Mouse (Mus musculus) midbrain, embryonic 10.5 days (tissue): ENCODE results near the gene 1190005I06Rik. TPM values are rescaled to one million over a fixed set of nuclear protein-coding genes. Genes with fewer than 3 reads are reported as not detected.
"Not testable (repeated sequence)": the region's sequence is repeated elsewhere in the genome, so short reads cannot be mapped to it uniquely, and the experiment has no call there.

Experiments used
- DNase-seq: peaks from one replicate; pipeline ENCODE4 v3.0.0-alpha.2; 2017; ENCODE audit warnings: low spot score
- H3K27ac ChIP-seq: fragments of 300-500 bp; sonication (generic); replicated peaks from 2 replicates; pipeline ENCODE4 v1.5.1; 2016; ENCODE audit warnings: mild to moderate bottlenecking
- H3K27me3 ChIP-seq: fragments of 300-500 bp; sonication (generic); 2 replicates; pipeline ENCODE4 v1.6.1; 2016; ENCODE audit warnings: low read depth, mild to moderate bottlenecking; ENCODE audit not compliant: poor library complexity, severe bottlenecking
- H3K36me3 ChIP-seq: fragments of 300-500 bp; sonication (generic); 2 replicates; pipeline ENCODE4 v1.6.1; 2016; ENCODE audit warnings: mild to moderate bottlenecking, moderate library complexity
- H3K4me1 ChIP-seq: fragments of 300-500 bp; sonication (generic); 2 replicates; pipeline ENCODE4 v1.6.1; 2016
- H3K4me3 ChIP-seq: fragments of 300-500 bp; sonication (generic); 2 replicates; pipeline ENCODE4 v1.5.1; 2016; ENCODE audit warnings: mild to moderate bottlenecking, moderate library complexity
- H3K9me3 ChIP-seq: fragments of 300-500 bp; sonication (generic); replicated peaks from 2 replicates; pipeline ENCODE4 v1.6.1; 2016; ENCODE audit warnings: mild to moderate bottlenecking
- WGBS: fragments of 180-500 bp; shearing (Covaris S2); methylation state at CpG from one replicate; pipeline ENCODE4 v1.1.7; 2016; 5-methylcytosine and 5-hydroxymethylcytosine counted together
- polyA plus RNA-seq: library from polyadenylated mRNA; unstranded; fragments of >200 nt; fragmentation: Nextera tagmentation; extraction: Ambion mirVana; gene quantifications from 2 replicates; pipeline ENCODE4 v1.2.1, GENCODE M21; 2016

Gene 1190005I06Rik
- polyA plus RNA-seq, 1 experiment from 2014 or later = 3.9 TPM

DNA sequence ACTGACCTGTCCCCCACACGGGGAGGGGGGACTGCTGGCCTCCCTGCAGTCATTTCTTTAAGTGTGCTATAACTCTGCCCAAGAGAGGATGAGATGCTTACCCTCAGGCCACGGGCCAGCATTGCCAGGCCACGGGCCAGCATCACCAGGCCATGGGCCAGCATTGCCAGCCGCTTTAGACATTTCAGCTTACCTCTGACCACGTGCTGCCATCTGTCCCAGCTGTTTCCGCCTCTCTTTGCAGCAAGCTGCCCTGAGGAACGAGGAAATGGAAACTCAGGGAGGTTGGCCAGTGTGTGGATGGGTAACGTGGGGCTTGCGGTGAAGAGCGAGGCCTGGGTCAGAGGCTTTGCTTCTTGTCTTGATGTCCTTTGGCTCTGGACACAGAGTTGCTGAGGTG, 33.7 kb upstream of the 1190005I06Rik start:
- Histone ChIP-seq H3K27me3 (peaks cover 27% of the 10 kb centered on the region; the same call in 1 of the 2 replicates), H3K36me3 (no peaks in the 10 kb centered on the region)
- WGBS = 80% methylated on average over 10 of the region's 10 CpGs

DNA sequence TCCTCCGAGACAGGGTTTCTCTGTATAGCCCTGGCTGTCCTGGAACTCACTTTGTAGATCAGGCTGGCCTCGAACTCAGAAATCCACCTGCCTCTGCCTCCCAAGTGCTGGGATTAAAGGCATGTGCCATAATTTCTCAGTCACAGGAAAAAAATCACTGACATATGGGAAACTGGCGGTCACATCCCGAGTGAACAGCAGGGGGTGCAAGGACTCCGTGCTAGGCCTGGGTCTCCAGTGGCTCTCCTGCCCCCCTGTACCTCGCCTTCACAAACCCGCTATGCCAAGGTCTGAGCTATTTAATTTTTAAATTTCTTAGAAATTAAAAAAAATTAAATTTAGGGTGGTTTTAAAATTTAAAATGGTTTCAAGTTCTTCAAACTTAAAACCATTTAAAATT, 33.0 kb upstream of the 1190005I06Rik start:
- peaks cover 13% of the 10 kb centered on the region for H3K4me1 ChIP-seq
- not testable (repeated sequence) for H3K9me3 ChIP-seq, H3K36me3 ChIP-seq, H3K27ac ChIP-seq, H3K4me3 ChIP-seq
- 68% methylated on average over 7 of the region's 7 CpGs for WGBS
- peak; percentile 26 for DNase-seq
- peaks cover 23% of the 10 kb centered on the region; the same call in 1 of the 2 replicates for H3K27me3 ChIP-seq

More for the DNA sequence above, 33.7 kb upstream of the 1190005I06Rik start:
- H3K4me3 ChIP-seq = no peak overlapping the region
- no peak for DNase-seq
- H3K27ac ChIP-seq = no peak overlapping the region
- peaks cover 13% of the 10 kb centered on the region for H3K4me1 ChIP-seq
- no peaks in the 10 kb centered on the region for H3K9me3 ChIP-seq

DNA sequence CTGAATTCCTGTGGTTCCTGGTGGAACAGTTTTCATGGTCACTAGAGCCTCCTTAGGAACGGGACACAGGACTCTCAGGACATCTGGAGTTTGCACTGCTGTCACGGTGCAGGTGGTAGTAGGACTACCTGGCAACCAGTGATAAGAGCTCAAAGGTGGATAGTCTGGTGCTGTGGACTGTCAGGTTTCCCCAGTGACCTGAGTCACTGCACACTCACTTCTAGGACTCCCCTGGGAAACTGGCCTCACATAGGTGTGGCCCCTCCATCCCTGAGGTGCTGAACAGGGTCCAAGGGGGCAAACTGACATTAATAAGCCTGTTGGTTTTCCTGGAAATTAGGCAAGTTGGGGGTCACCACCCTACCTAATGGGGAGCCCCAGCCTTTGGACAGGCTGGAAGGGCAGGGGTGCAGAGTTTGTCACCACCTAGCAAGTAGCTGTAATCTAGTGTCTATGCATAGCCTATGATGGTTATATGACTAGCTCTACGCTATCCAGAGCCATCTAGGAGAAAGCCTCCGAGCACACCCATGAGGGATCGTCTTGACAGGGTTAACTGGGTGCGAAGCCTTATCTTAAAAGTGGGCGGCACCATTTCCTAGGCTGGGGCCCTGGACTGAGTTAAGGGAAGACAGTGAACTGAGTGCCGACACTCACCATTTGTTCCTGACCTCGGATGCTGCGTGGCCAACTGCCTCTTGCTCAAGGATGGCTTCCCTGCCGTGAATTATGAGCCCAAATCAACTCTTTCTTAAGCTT, 32.4 kb upstream of the 1190005I06Rik start:
- Histone ChIP-seq H3K36me3 (peaks cover 8% of the 10 kb centered on the region; the same call in 1 of the 2 replicates), H3K9me3 (no peaks in the 10 kb centered on the region), H3K4me1 (peaks cover 7% of the 10 kb centered on the region; the same call in 1 of the 2 replicates), H3K4me3 (no peak overlapping the region), H3K27ac (no peak overlapping the region), H3K27me3 (peaks cover 23% of the 10 kb centered on the region; the same call in 1 of the 2 replicates)
- WGBS = 80% methylated on average over 11 of the region's 11 CpGs
- no peak for DNase-seq

DNA sequence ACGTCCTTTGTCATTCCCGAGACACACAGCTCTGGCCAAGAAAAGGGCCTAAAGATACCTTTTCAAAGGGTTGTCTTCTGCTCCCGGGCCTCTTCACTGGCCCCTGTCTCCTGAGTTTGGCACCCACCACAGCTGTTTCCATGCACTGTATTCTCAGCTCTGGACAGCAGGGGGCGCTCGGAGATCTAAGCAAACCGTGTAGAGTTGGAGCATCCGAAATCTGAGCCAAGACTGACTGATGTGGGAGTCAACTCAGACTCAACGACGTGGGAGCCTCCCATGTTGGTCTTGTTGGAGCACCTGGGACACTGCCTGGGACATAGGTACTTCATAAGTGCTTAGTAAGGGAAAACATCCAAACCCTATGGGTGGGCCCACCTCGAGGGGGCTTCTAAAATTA, 31.0 kb upstream of the 1190005I06Rik start:
- Histone ChIP-seq H3K27ac (no peak overlapping the region), H3K27me3 (peaks cover 22% of the 10 kb centered on the region; the same call in 1 of the 2 replicates), H3K36me3 (peaks cover 18% of the 10 kb centered on the region), H3K4me3 (no peak overlapping the region), H3K9me3 (no peaks in the 10 kb centered on the region), H3K4me1 (peaks cover 3% of the 10 kb centered on the region; the same call in 1 of the 2 replicates)
- WGBS = 16% methylated on average over 10 of the region's 10 CpGs
- peak; percentile 83 for DNase-seq

DNA sequence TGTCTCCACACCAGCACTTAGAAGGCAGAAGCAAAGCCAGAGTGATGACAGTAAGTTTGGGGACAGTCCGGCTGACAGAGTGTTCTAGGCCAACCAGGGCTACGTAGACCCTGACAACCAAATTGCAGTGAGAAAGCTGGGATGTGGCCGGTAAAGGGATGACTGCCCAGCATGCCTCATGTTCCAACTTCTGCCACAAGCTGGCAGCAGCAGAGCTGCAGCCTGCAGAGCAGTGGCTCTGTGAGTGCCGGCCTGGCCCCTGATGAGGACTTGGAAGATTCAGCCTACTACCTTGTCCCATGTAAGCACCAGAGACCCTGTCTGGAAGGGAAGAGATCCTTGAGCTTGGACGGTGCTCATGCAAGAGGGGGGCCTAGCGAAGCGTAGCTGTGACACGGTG, 28.3 kb upstream of the 1190005I06Rik start:
- WGBS = 77% methylated on average over 8 of the region's 8 CpGs
- H3K4me3 ChIP-seq = no peak overlapping the region
- peaks cover 45% of the 10 kb centered on the region for H3K36me3 ChIP-seq
- H3K9me3 ChIP-seq = no peaks in the 10 kb centered on the region
- peaks cover 18% of the 10 kb centered on the region for H3K4me1 ChIP-seq
- no peak overlapping the region for H3K27ac ChIP-seq
- H3K27me3 ChIP-seq = 0 out of 2 replicates have a peak, but pooled peaks cover 9% of the 10 kb centered on the region
- DNase-seq = no peak

DNA sequence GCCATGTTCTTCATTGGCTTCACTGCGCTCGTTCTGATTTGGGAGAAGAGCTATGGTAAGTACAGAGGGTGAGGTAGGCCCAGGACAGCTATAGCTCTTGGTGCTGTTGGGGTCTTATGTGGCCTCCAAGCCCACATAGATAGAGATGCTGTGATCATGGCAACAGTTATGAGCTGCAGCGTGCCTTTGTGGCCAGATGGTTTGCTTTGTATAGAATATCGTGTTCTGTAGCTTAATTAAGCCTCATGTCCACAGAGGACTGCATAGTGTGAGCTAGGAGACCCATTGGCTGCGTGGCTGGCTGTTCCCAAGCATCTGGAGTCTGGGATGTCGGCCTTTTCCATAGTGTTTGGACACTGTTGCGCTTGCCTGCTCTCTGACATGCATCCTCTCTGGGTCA, 25.9 kb upstream of the 1190005I06Rik start:
- Histone ChIP-seq H3K27ac (no peak overlapping the region), H3K4me3 (no peak overlapping the region), H3K4me1 (peaks cover 35% of the 10 kb centered on the region), H3K36me3 (peaks cover 57% of the 10 kb centered on the region), H3K9me3 (no peaks in the 10 kb centered on the region), H3K27me3 (no peaks in the 10 kb centered on the region)
- 99% methylated on average over 7 of the region's 7 CpGs for WGBS
- no peak for DNase-seq

DNA sequence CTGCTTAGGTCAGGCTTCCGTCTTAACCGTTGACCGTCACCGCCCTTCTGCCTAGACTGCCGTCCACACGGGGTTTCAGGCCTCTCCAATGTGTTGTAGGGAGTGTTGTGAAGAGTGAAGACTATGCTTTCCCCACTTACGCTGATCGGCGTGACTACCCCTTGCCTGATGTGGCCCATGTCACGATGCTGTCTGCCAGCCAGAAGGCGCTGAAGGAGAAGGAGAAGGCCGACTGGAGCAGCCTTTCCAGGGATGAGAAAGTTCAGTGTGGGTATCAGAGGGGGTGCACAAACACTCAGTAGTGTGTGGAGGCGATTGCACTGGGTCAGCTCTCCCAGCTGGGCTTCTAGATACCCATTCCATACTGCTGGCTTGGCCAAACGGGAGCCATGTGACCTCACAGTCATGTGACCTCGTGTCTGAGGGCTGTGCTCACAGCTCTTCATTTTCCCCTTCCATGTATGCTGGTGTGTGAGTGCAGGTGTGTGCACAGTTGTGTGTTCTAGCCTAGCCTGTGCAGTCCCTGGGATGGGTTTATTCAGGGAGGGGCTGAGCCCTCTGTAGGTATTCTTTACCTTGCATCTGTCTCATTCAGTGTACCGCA, 25.3 kb upstream of the 1190005I06Rik start:
- no peaks in the 10 kb centered on the region for H3K9me3 ChIP-seq
- H3K27me3 ChIP-seq = no peaks in the 10 kb centered on the region
- peaks cover 37% of the 10 kb centered on the region for H3K4me1 ChIP-seq
- no peak for DNase-seq
- H3K36me3 ChIP-seq = peaks cover 57% of the 10 kb centered on the region
- no peak overlapping the region for H3K4me3 ChIP-seq
- 93% methylated on average over 16 of the region's 16 CpGs for WGBS
- no peak overlapping the region for H3K27ac ChIP-seq

DNA sequence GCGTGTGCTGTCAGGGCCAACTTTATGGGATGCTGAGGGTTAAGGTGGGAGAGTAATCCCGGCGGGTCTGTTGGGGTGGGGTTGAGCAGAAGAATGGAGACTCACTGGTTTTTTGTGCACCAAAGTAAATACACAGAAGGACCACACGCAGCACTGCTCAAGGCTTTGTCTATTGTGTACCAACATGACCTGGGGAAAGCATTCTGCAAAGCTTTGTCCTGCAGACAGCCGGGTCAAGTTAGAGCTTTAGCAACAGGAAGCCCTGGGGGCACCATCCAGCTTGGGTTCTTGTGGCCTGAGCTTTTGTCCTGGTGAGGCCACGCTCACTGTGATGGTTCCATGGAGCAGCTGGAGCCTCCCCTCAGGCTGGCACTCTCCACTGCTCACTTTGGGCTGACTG, 24.3 kb upstream of the 1190005I06Rik start:
- Histone ChIP-seq H3K36me3 (peaks cover 57% of the 10 kb centered on the region), H3K4me1 (peaks cover 43% of the 10 kb centered on the region), H3K27me3 (no peaks in the 10 kb centered on the region), H3K9me3 (no peaks in the 10 kb centered on the region), H3K4me3 (no peak overlapping the region), H3K27ac (no peak overlapping the region)
- no peak for DNase-seq
- WGBS = 69% methylated on average over 6 of the region's 6 CpGs

DNA sequence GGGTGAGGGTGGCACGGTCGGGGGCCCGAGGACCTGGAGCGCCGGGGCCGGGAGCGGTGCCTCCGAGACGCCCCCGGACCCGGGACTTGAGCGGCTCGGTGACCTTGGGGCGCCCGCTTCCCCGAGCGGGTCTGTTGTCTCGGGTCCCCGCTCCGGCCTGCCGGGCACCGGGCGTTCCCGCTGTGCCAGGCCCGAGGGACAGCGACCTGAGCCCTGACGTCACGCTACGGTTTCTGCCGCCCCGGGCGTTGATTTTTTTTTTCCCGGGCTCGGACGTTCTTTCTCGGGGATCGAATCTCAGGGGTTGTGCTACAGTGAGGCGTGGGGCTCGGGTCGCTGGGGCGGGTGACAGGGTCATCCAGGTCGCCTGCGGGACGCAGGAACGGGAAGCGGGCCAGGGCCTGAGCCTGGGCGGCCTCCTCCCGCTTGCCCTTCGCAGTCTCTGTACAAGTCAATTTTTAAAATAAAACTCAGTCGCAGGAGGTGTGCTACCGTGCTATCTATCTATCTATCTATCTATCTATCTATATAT, 21.0 kb upstream of the 1190005I06Rik start, which contains the start of gene Emc8:
Gene Emc8 (minus strand): TSS at position 200 of the 532 bp plus-strand sequence.
- peaks cover 71% of the 10 kb centered on the region for H3K4me1 ChIP-seq
- no peak for DNase-seq
- H3K27ac ChIP-seq = peak within 1 kb of the TSS; percentile 92
- peaks cover 62% of the 10 kb centered on the region for H3K36me3 ChIP-seq
- under 1% methylated on average over 51 of the region's 51 CpGs for WGBS
- H3K27me3 ChIP-seq = no peaks in the 10 kb centered on the region
- peak within 1 kb of the TSS; percentile 98 for H3K4me3 ChIP-seq
- H3K9me3 ChIP-seq = no peaks in the 10 kb centered on the region

DNA sequence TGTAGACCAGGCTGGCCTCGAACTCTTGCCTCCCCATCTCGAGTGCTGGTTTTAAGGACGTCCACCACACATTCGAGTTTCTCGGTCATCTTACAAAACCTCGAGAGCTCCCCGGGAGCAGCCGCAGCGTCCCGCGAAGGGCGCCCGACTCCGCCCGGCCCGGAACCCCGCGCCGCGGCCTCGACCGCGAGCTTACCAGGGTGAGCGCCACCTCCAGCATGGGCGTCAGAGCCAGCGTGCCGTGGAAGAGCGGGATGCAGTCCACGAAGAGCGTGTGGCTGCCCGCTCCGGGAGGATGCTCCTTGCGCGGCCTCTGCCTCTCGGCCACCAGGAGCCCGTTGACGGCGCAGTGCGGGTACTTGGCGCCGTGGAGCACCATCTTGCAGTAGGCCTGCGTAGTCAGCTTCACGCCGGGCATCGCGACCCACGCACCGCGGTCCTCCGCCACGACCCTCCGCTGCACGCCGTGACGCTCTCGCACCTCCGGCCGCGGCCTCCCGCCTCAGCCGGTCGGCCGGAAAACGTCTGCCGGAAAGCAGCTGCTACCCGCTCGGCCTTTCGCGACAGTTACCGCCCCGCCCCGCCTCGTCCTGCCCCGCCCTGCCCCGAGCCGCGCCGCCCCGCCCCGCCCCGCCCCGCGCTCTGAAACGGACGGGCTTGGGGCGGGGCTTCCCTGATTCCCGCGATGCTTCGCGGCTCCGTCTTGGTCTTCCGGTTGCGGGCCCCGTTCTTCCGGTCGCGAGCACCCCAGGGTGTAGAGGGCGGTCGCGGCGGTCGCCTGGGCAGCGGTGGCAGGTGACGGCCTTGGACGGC, 20.3 kb upstream of the 1190005I06Rik start, which contains the start of the genes Gm27021 and Cox4i1:
Gene Gm27021 (minus strand): TSS at position 519 of the 813 bp plus-strand sequence.
Gene Cox4i1 (plus strand): TSS at position 662 of the 813 bp plus-strand sequence.
- peaks cover 71% of the 10 kb centered on the region for H3K4me1 ChIP-seq
- peak within 1 kb of the TSS; percentile 92 for H3K27ac ChIP-seq
- no peaks in the 10 kb centered on the region for H3K27me3 ChIP-seq
- H3K36me3 ChIP-seq = peaks cover 59% of the 10 kb centered on the region
- H3K9me3 ChIP-seq = no peaks in the 10 kb centered on the region
- WGBS = under 1% methylated on average over 102 of the region's 105 CpGs
- H3K4me3 ChIP-seq = peak within 1 kb of the TSS; percentile 98
- DNase-seq = peak; percentile 97

DNA sequence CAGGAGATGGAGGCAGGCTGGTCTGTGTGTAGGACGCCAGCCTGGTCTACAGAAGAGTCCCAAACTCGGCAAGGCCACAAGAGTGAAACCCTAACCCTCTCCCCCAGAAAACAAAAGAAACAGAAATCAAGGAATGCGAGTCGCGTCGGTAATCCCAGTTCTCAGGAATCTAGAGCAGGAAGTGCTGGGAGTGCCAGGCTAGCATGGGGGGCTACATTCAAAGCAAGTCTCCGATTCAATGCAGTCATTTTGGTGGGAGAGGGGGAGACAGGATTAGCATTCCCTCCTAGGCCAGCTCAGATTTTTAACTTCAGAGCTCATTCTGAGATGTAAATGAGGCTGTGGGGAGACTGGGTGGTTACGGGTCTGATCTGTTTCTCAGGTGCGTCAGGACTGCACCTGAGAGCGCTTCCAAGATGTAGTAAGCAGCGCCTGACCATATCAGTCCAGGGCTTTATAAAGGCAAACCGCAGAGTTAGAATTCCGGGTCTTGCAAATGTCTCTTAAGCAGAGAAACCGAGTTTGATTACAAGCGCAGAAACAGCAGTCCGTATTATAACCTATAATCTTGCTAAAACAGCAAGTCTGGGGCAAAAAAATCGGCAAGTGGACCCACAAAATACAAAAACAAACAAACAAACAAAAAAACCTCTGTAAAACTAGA, 19.5 kb upstream of the 1190005I06Rik start:
- H3K27me3 ChIP-seq = no peaks in the 10 kb centered on the region
- 1% methylated on average over 17 of the region's 17 CpGs for WGBS
- DNase-seq = no peak
- peaks cover 51% of the 10 kb centered on the region for H3K36me3 ChIP-seq
- peak overlapping the region; percentile 92 for H3K27ac ChIP-seq
- H3K4me1 ChIP-seq = peaks cover 69% of the 10 kb centered on the region
- H3K4me3 ChIP-seq = peak overlapping the region; percentile 98
- H3K9me3 ChIP-seq = no peaks in the 10 kb centered on the region
